Mouse (Mus musculus) bone marrow, adult 2 months (tissue): ENCODE measurements at regions not wholly inside any gene's neighbourhood (a gene's known extent, or its start where the extent isn't known, plus 50 kb on each side); places are given as distances from the start of the nearest gene placed in this dataset.

ENCODE experiments used
- CTCF ChIP-seq: fragments of 200-500 bp; IDR thresholded peaks from 2 replicates; pipeline ENCODE4 v1.5.1; 2011; ENCODE audit warnings: low read length, control low read depth; ENCODE audit not compliant: control insufficient read depth, insufficient read depth
- POLR2A ChIP-seq: fragments of 200-500 bp; IDR thresholded peaks from 2 replicates; pipeline ENCODE4 v1.6.1; 2011; ENCODE audit warnings: low read depth, mild to moderate bottlenecking, control low read depth, low read length, borderline replicate concordance; ENCODE audit not compliant: control insufficient read depth

DNA sequence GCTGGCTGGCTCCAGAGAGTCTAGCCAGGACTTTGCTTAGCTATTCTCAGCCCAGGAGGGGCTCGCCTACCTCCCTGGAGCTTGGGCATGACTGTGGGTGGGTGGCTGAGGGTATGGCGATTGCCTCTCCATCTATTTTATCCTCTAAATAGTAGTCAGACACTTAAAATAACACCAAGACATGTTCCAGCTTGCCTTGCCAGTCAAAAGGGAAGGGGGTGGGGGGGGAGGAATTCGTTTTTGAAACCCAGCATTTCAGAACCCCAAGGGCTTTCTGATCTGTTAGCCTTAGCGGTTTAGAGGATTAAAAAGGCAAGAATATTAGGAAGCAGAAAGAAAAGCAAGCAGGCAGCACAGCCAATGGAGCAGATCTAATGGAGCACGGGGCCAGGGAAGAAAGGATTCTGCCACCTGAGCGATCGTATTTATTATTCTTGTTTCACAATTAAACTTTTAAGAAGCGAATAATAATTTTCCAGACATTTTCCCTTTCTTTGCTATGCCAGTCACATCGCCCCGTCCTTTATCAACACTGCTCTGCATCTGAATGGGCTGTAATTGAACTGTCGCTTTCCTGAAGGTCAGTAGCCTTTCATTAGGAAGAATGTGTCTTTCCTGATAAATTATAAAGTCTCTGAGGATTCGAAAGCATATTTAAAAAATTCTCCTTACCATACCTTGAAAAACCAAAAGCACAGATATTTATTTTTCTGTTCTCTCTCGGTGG lies 417.3 kb upstream of the Id4 start:
- TF ChIP-seq POLR2A, result no peak
- no peak for TF ChIP-seq CTCF
